Mouse (Mus musculus) MEL (cell line): Measurements from ENCODE around the gene Ivd. TPM values are rescaled to one million over a fixed set of nuclear protein-coding genes. Genes with fewer than 3 reads are reported as not detected.

Experiments
- DNase-seq: peaks from one replicate; pipeline ENCODE4 v3.0.0; 2011; ENCODE audit warnings: low read depth, low spot score
- H3K27ac ChIP-seq: 2 replicates; pipeline ENCODE4 v1.5.1; 2012; ENCODE audit warnings: low read depth, mild to moderate bottlenecking, control low read depth, low read length, moderate library complexity; ENCODE audit not compliant: control insufficient read depth
- H3K27me3 ChIP-seq, 2 experiments: fragments of 150-350 bp in 1 of 2; sonication (generic) in 1 of 2; 2 replicates each; pipeline ENCODE4 v1.6.1; 2012; ENCODE audit warnings: low read length in 2 of 2, mild to moderate bottlenecking in 2 of 2, improper control_type of control experiment in 1 of 2, moderate library complexity in 1 of 2; ENCODE audit not compliant: insufficient read depth in 2 of 2, control insufficient read depth in 1 of 2
- H3K36me3 ChIP-seq, 2 experiments: 2 replicates each; pipeline ENCODE4 v1.6.1; 2012 to 2014; ENCODE audit warnings: low read length in 2 of 2, improper control_type of control experiment in 1 of 2, inconsistent platforms in 1 of 2, mild to moderate bottlenecking in 1 of 2; ENCODE audit not compliant: insufficient read depth in 2 of 2, control insufficient read depth in 1 of 2
- H3K4me1 ChIP-seq, 2 experiments: fragments of 150-350 bp in 1 of 2; sonication (generic) in 1 of 2; 2 replicates each; pipeline ENCODE4 v1.6.1; 2012; ENCODE audit warnings: low read length in 2 of 2, improper control_type of control experiment in 1 of 2, mild to moderate bottlenecking in 1 of 2; ENCODE audit not compliant: insufficient read depth in 2 of 2, control insufficient read depth in 1 of 2
- H3K4me3 ChIP-seq, 2 experiments: fragments of 150-350 bp in 1 of 2; sonication (generic) in 1 of 2; 2 replicates each; pipeline ENCODE4 v1.5.1; 2012; ENCODE audit warnings: low read depth in 2 of 2, low read length in 2 of 2, mild to moderate bottlenecking in 2 of 2, moderate library complexity in 2 of 2, control low read depth in 1 of 2, improper control_type of control experiment in 1 of 2; ENCODE audit not compliant: control insufficient read depth in 1 of 2, insufficient read depth in 1 of 2
- H3K79me2 ChIP-seq: 2 replicates; pipeline ENCODE4 v1.6.1; 2012; ENCODE audit warnings: mild to moderate bottlenecking, low read length, moderate library complexity; ENCODE audit not compliant: control insufficient read depth, poor library complexity, insufficient read depth
- H3K9ac ChIP-seq: 2 replicates; pipeline ENCODE4 v1.6.1; 2012; ENCODE audit warnings: low read depth, mild to moderate bottlenecking, control low read depth, low read length, moderate library complexity; ENCODE audit not compliant: control insufficient read depth, poor library complexity, severe bottlenecking
- H3K9me3 ChIP-seq: fragments of 150-350 bp; sonication (generic); replicated peaks from 2 replicates; pipeline ENCODE4 v1.6.1; 2012; ENCODE audit warnings: mild to moderate bottlenecking, low read length, improper control_type of control experiment, moderate library complexity; ENCODE audit not compliant: insufficient read depth
- BHLHE40 ChIP-seq: IDR thresholded peaks from 2 replicates; pipeline ENCODE4 v1.6.1; 2012; ENCODE audit warnings: low read depth, mild to moderate bottlenecking, inconsistent platforms, low read length, improper control_type of control experiment, borderline replicate concordance
- CHD1 ChIP-seq: IDR thresholded peaks from 2 replicates; pipeline ENCODE4 v1.6.1; 2012; ENCODE audit warnings: low read depth, mild to moderate bottlenecking, inconsistent platforms, low read length, improper control_type of control experiment
- CHD2 ChIP-seq: IDR thresholded peaks from 2 replicates; pipeline ENCODE4 v1.6.1; 2011; ENCODE audit warnings: low read length, improper control_type of control experiment
- GATA1 ChIP-seq: IDR thresholded peaks from 2 replicates; pipeline ENCODE4 v1.6.1; 2011; ENCODE audit warnings: low read depth, low read length, improper control_type of control experiment
- KAT2A ChIP-seq: conservative IDR thresholded peaks from 2 replicates; pipeline ENCODE4 v1.6.1; 2012; ENCODE audit warnings: low read depth, low read length, improper control_type of control experiment, inconsistent platforms
- MAFK ChIP-seq: IDR thresholded peaks from 2 replicates; pipeline ENCODE4 v1.6.1; 2011; ENCODE audit warnings: low read depth, mild to moderate bottlenecking, low read length, improper control_type of control experiment, borderline replicate concordance
- MAZ ChIP-seq: IDR thresholded peaks from 2 replicates; pipeline ENCODE4 v1.6.1; 2012; ENCODE audit warnings: low read depth, mild to moderate bottlenecking, inconsistent platforms, low read length, improper control_type of control experiment
- MXI1 ChIP-seq: IDR thresholded peaks from 2 replicates; pipeline ENCODE4 v1.6.1; 2011; ENCODE audit warnings: mild to moderate bottlenecking, low read depth, low read length, improper control_type of control experiment
- MYB ChIP-seq: IDR thresholded peaks from 2 replicates; pipeline ENCODE4 v1.6.1; 2011; ENCODE audit warnings: mild to moderate bottlenecking, low read depth, low read length, improper control_type of control experiment
- POLR2AphosphoS2 ChIP-seq: IDR thresholded peaks from 2 replicates; pipeline ENCODE4 v1.6.1; 2011; ENCODE audit warnings: low read length, improper control_type of control experiment
- POLR2AphosphoS5 ChIP-seq: IDR thresholded peaks from 2 replicates; pipeline ENCODE4 v1.6.1; 2012; ENCODE audit warnings: low read depth, borderline replicate concordance, mild to moderate bottlenecking, inconsistent platforms, low read length, moderate library complexity, mixed read lengths
- RAD21 ChIP-seq: IDR thresholded peaks from 2 replicates; pipeline ENCODE4 v1.6.1; 2011; ENCODE audit warnings: mild to moderate bottlenecking, low read depth, low read length, improper control_type of control experiment
- RCOR1 ChIP-seq: IDR thresholded peaks from 2 replicates; pipeline ENCODE4 v1.6.1; 2012; ENCODE audit warnings: low read depth, mild to moderate bottlenecking, inconsistent platforms, low read length, improper control_type of control experiment
- SIN3A ChIP-seq: IDR thresholded peaks from 2 replicates; pipeline ENCODE4 v1.6.1; 2012; ENCODE audit warnings: low read length, improper control_type of control experiment, inconsistent platforms
- TBP ChIP-seq: IDR thresholded peaks from 2 replicates; pipeline ENCODE4 v1.8.0; 2011; ENCODE audit warnings: low read depth, low read length, improper control_type of control experiment
- TCF12 ChIP-seq: IDR thresholded peaks from 2 replicates; pipeline ENCODE4 v1.6.1; 2014; ENCODE audit warnings: low read depth, mild to moderate bottlenecking, inconsistent platforms, low read length, improper control_type of control experiment, moderate library complexity
- UBTF ChIP-seq: IDR thresholded peaks from 2 replicates; pipeline ENCODE4 v1.6.1; 2012; ENCODE audit warnings: low read depth, mild to moderate bottlenecking, inconsistent platforms, low read length, improper control_type of control experiment, moderate library complexity, borderline replicate concordance; ENCODE audit not compliant: insufficient read depth
- ZC3H11A ChIP-seq: IDR thresholded peaks from 2 replicates; pipeline ENCODE4 v1.6.1; 2012; ENCODE audit warnings: low read depth, mild to moderate bottlenecking, inconsistent platforms, low read length, improper control_type of control experiment
- polyA plus RNA-seq, 2 experiments: library from polyadenylated mRNA; stranded (reverse) in 1 of 2; unstranded in 1 of 2; fragments of >175 nt in 1 of 2; fragments of >200 nt in 1 of 2; gene quantifications; 2 replicates each; pipeline versions ENCODE4 v1.2.1 to v1.2.4; 2012; ENCODE audit warnings: low replicate concordance in 2 of 2, low read depth in 1 of 2; ENCODE audit not compliant: insufficient read length in 2 of 2, insufficient read depth in 1 of 2, missing spikeins in 1 of 2
- total RNA-seq: library from RNA; depleted of rRNA; stranded (reverse); fragments of 300-350 nt; gene quantifications from 2 replicates; pipeline ENCODE4 v1.2.3, GENCODE M21; 2012

Ivd gene
- total and polyA plus RNA-seq, 3 experiments = 17.1 to 33.4 TPM; not detected in 1

DNA sequence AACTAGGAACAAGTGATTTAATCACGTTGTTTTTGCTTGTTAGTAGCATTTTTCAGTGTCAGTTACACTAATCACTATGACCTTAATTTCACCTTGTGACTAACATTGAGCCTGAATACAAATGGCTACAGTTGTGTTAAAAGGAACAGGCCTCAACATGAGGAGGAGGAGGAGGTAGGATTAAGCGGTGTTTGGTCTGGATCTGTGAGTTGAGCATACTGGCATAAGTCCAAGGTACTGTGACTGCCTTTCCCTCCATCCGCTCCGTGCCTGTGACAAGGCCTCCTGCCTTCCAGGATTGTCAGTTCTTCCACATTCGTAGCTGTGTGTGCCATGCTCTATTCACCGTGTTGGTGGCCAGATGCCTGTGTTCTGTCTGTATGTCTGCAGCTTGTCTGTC lies 26.6 kb upstream of the Ivd start:
- TF ChIP-seq MAFK (no peak), POLR2AphosphoS2 (no peak)
- TF ChIP-seq, all 39 proteins: peak for 0
- H3K4me1 ChIP-seq = peaks cover 0 to 3% of the 10 kb centered on the region in 2 experiments; a peak in 2 of 4 replicates
- no peaks in the 10 kb centered on the region for H3K9me3 ChIP-seq
- no peak overlapping the region for H3K9ac ChIP-seq
- no peaks in the 10 kb centered on the region for H3K79me2 ChIP-seq
- peaks cover 3 to 6% of the 10 kb centered on the region in 2 experiments for H3K36me3 ChIP-seq
- H3K4me3 ChIP-seq = no peak overlapping the region
- no peak for DNase-seq
- H3K27ac ChIP-seq = no peak overlapping the region
- no peaks in the 10 kb centered on the region for H3K27me3 ChIP-seq

DNA sequence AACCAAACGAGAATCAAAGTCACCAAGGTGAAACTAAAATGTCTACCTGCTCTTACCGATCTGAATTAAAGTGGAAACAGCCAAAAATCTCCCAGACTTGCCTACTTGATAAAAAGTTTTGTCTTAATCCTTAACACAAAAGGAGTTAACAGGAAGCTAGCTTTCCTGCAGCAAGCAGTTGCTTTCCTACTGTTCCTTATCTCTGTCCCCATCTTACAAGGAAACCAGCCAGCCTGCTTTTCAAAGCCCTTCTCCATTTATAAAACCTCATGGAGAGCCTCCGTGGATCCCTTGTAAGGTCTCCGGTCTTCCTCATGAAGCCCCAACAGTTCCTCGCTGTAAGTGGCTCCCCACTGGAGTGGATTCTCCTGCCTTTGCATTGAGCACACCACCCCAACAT lies 23.4 kb upstream of the Ivd start:
- H3K36me3 ChIP-seq = peaks cover 6 to 13% of the 10 kb centered on the region in 2 experiments
- TF ChIP-seq POLR2AphosphoS5 (no peak), GATA1 (peak; percentile 73), POLR2AphosphoS2 (peak; percentile 53; the same call in 1 of the 2 replicates)
- TF ChIP-seq, all 39 proteins: peak for 2
- 0 out of 4 replicates have a peak overlapping the region, but pooled peaks of 1 of the 2 experiments have one; percentile 17 for H3K4me3 ChIP-seq
- no peak overlapping the region for H3K9ac ChIP-seq
- no peak overlapping the region for H3K27ac ChIP-seq
- H3K9me3 ChIP-seq = no peaks in the 10 kb centered on the region
- peaks cover 5 to 11% of the 10 kb centered on the region in 2 experiments for H3K4me1 ChIP-seq
- DNase-seq = peak; percentile 46
- H3K27me3 ChIP-seq = no peaks in the 10 kb centered on the region
- no peaks in the 10 kb centered on the region for H3K79me2 ChIP-seq

DNA sequence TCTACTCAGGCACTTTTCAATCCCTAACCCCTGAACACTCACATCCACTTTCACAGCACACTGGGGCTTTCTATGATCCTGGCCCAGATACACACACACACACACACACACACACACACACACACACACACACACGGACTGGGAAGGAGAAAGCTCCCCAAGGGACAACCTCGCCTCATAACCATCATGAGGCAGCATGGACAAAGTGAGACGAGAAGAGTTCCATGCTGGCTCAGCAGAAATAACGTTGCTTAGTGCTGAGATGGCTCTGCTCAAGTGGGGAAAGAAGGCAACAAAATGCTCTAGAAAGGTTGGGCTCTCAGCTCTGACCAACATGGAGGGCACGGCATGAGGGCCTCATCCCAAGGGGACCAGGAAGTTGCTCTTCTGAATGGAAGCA lies 20.6 kb upstream of the Ivd start:
- H3K36me3 ChIP-seq = peaks cover 0 to 13% of the 10 kb centered on the region in 2 experiments; a peak in 2 of 4 replicates
- H3K4me1 ChIP-seq = peaks cover 5 to 11% of the 10 kb centered on the region in 2 experiments
- no peak for TF ChIP-seq MAFK
- TF ChIP-seq POLR2AphosphoS2 = no peak
- no peak for TF ChIP-seq RAD21
- TF ChIP-seq MXI1 = no peak
- no peak for TF ChIP-seq UBTF
- TF ChIP-seq CHD1 = no peak
- no peak for TF ChIP-seq GATA1
- no peak for TF ChIP-seq MYB
- no peak for TF ChIP-seq TBP
- TF ChIP-seq MAZ = no peak
- no peak for TF ChIP-seq RCOR1
- no peak for TF ChIP-seq SIN3A
- no peak for TF ChIP-seq CHD2
- no peak for TF ChIP-seq BHLHE40
- TF ChIP-seq TCF12 = no peak
- no peak for TF ChIP-seq KAT2A
- no peak for TF ChIP-seq ZC3H11A
- no peaks in the 10 kb centered on the region for H3K79me2 ChIP-seq
- no peaks in the 10 kb centered on the region for H3K9me3 ChIP-seq
- no peak overlapping the region for H3K9ac ChIP-seq
- no peak overlapping the region for H3K27ac ChIP-seq
- DNase-seq = no peak
- no peak overlapping the region for H3K4me3 ChIP-seq
- no peaks in the 10 kb centered on the region for H3K27me3 ChIP-seq
